Mouse (Mus musculus) MEL (cell line): Measurements from ENCODE around the gene Fryl. TPM values are rescaled to one million over a fixed set of nuclear protein-coding genes. Genes with fewer than 3 reads are reported as not detected.

Experiments used
- DNase-seq: peaks from one replicate; pipeline ENCODE4 v3.0.0; 2011; ENCODE audit warnings: low read depth, low spot score
- H3K27ac ChIP-seq: 2 replicates; pipeline ENCODE4 v1.5.1; 2012; ENCODE audit warnings: low read depth, mild to moderate bottlenecking, control low read depth, low read length, moderate library complexity; ENCODE audit not compliant: control insufficient read depth
- H3K27me3 ChIP-seq, 2 experiments: fragments of 150-350 bp in 1 of 2; sonication (generic) in 1 of 2; 2 replicates each; pipeline ENCODE4 v1.6.1; 2012; ENCODE audit warnings: low read length in 2 of 2, mild to moderate bottlenecking in 2 of 2, improper control_type of control experiment in 1 of 2, moderate library complexity in 1 of 2; ENCODE audit not compliant: insufficient read depth in 2 of 2, control insufficient read depth in 1 of 2
- H3K36me3 ChIP-seq, 2 experiments: 2 replicates each; pipeline ENCODE4 v1.6.1; 2012 to 2014; ENCODE audit warnings: low read length in 2 of 2, improper control_type of control experiment in 1 of 2, inconsistent platforms in 1 of 2, mild to moderate bottlenecking in 1 of 2; ENCODE audit not compliant: insufficient read depth in 2 of 2, control insufficient read depth in 1 of 2
- H3K4me1 ChIP-seq, 2 experiments: fragments of 150-350 bp in 1 of 2; sonication (generic) in 1 of 2; 2 replicates each; pipeline ENCODE4 v1.6.1; 2012; ENCODE audit warnings: low read length in 2 of 2, improper control_type of control experiment in 1 of 2, mild to moderate bottlenecking in 1 of 2; ENCODE audit not compliant: insufficient read depth in 2 of 2, control insufficient read depth in 1 of 2
- H3K4me3 ChIP-seq, 2 experiments: fragments of 150-350 bp in 1 of 2; sonication (generic) in 1 of 2; 2 replicates each; pipeline ENCODE4 v1.5.1; 2012; ENCODE audit warnings: low read depth in 2 of 2, low read length in 2 of 2, mild to moderate bottlenecking in 2 of 2, moderate library complexity in 2 of 2, control low read depth in 1 of 2, improper control_type of control experiment in 1 of 2; ENCODE audit not compliant: control insufficient read depth in 1 of 2, insufficient read depth in 1 of 2
- H3K79me2 ChIP-seq: 2 replicates; pipeline ENCODE4 v1.6.1; 2012; ENCODE audit warnings: mild to moderate bottlenecking, low read length, moderate library complexity; ENCODE audit not compliant: control insufficient read depth, poor library complexity, insufficient read depth
- H3K9ac ChIP-seq: 2 replicates; pipeline ENCODE4 v1.6.1; 2012; ENCODE audit warnings: low read depth, mild to moderate bottlenecking, control low read depth, low read length, moderate library complexity; ENCODE audit not compliant: control insufficient read depth, poor library complexity, severe bottlenecking
- H3K9me3 ChIP-seq: fragments of 150-350 bp; sonication (generic); replicated peaks from 2 replicates; pipeline ENCODE4 v1.6.1; 2012; ENCODE audit warnings: mild to moderate bottlenecking, low read length, improper control_type of control experiment, moderate library complexity; ENCODE audit not compliant: insufficient read depth
- BHLHE40 ChIP-seq: IDR thresholded peaks from 2 replicates; pipeline ENCODE4 v1.6.1; 2012; ENCODE audit warnings: low read depth, mild to moderate bottlenecking, inconsistent platforms, low read length, improper control_type of control experiment, borderline replicate concordance
- CHD2 ChIP-seq: IDR thresholded peaks from 2 replicates; pipeline ENCODE4 v1.6.1; 2011; ENCODE audit warnings: low read length, improper control_type of control experiment
- CTCF ChIP-seq, 3 experiments: IDR thresholded peaks in 2 of 3; conservative IDR thresholded peaks in 1 of 3; 2 replicates each; pipeline ENCODE4 v1.5.1; 2011 to 2012; ENCODE audit warnings: low read length in 3 of 3, low read depth in 2 of 3, mild to moderate bottlenecking in 2 of 3, improper control_type of control experiment in 1 of 3, inconsistent platforms in 1 of 3, mixed read lengths in 1 of 3, moderate library complexity in 1 of 3; ENCODE audit not compliant: control insufficient read depth in 1 of 3, insufficient read depth in 1 of 3, poor library complexity in 1 of 3, severe bottlenecking in 1 of 3
- E2F4 ChIP-seq: IDR thresholded peaks from 2 replicates; pipeline ENCODE4 v1.6.1; 2011; ENCODE audit warnings: low read depth, low read length, improper control_type of control experiment, borderline replicate concordance
- ELF1 ChIP-seq: IDR thresholded peaks from 2 replicates; pipeline ENCODE4 v1.6.1; 2014; ENCODE audit warnings: low read depth, mild to moderate bottlenecking, inconsistent platforms, low read length, improper control_type of control experiment, moderate library complexity
- EP300 ChIP-seq, 2 experiments: IDR thresholded peaks; 2 replicates each; pipeline ENCODE4 v1.6.1; 2011; ENCODE audit warnings: improper control_type of control experiment in 2 of 2, low read length in 2 of 2, low read depth in 1 of 2, mild to moderate bottlenecking in 1 of 2
- KAT2A ChIP-seq: conservative IDR thresholded peaks from 2 replicates; pipeline ENCODE4 v1.6.1; 2012; ENCODE audit warnings: low read depth, low read length, improper control_type of control experiment, inconsistent platforms
- MAFK ChIP-seq: IDR thresholded peaks from 2 replicates; pipeline ENCODE4 v1.6.1; 2011; ENCODE audit warnings: low read depth, mild to moderate bottlenecking, low read length, improper control_type of control experiment, borderline replicate concordance
- MAZ ChIP-seq: IDR thresholded peaks from 2 replicates; pipeline ENCODE4 v1.6.1; 2012; ENCODE audit warnings: low read depth, mild to moderate bottlenecking, inconsistent platforms, low read length, improper control_type of control experiment
- MEF2A ChIP-seq: IDR thresholded peaks from 2 replicates; pipeline ENCODE4 v1.6.1; 2014; ENCODE audit warnings: low read depth, mild to moderate bottlenecking, inconsistent platforms, low read length, improper control_type of control experiment; ENCODE audit not compliant: poor library complexity, insufficient replicate concordance, severe bottlenecking; ENCODE audit errors: extremely low read depth
- MXI1 ChIP-seq: IDR thresholded peaks from 2 replicates; pipeline ENCODE4 v1.6.1; 2011; ENCODE audit warnings: mild to moderate bottlenecking, low read depth, low read length, improper control_type of control experiment
- MYB ChIP-seq: IDR thresholded peaks from 2 replicates; pipeline ENCODE4 v1.6.1; 2011; ENCODE audit warnings: mild to moderate bottlenecking, low read depth, low read length, improper control_type of control experiment
- MYC ChIP-seq: IDR thresholded peaks from 2 replicates; pipeline ENCODE4 v1.6.1; 2011; ENCODE audit warnings: low read depth, mild to moderate bottlenecking, low read length, improper control_type of control experiment, moderate library complexity
- NELFE ChIP-seq: IDR thresholded peaks from 2 replicates; pipeline ENCODE4 v1.6.1; 2011; ENCODE audit warnings: low read depth, low read length, improper control_type of control experiment
- POLR2AphosphoS2 ChIP-seq: IDR thresholded peaks from 2 replicates; pipeline ENCODE4 v1.6.1; 2011; ENCODE audit warnings: low read length, improper control_type of control experiment
- POLR2AphosphoS5 ChIP-seq: IDR thresholded peaks from 2 replicates; pipeline ENCODE4 v1.6.1; 2012; ENCODE audit warnings: low read depth, borderline replicate concordance, mild to moderate bottlenecking, inconsistent platforms, low read length, moderate library complexity, mixed read lengths
- RAD21 ChIP-seq: IDR thresholded peaks from 2 replicates; pipeline ENCODE4 v1.6.1; 2011; ENCODE audit warnings: mild to moderate bottlenecking, low read depth, low read length, improper control_type of control experiment
- RCOR1 ChIP-seq: IDR thresholded peaks from 2 replicates; pipeline ENCODE4 v1.6.1; 2012; ENCODE audit warnings: low read depth, mild to moderate bottlenecking, inconsistent platforms, low read length, improper control_type of control experiment
- SMC3 ChIP-seq: IDR thresholded peaks from 2 replicates; pipeline ENCODE4 v1.6.1; 2011; ENCODE audit warnings: low read depth, low read length, improper control_type of control experiment
- TBP ChIP-seq: IDR thresholded peaks from 2 replicates; pipeline ENCODE4 v1.8.0; 2011; ENCODE audit warnings: low read depth, low read length, improper control_type of control experiment
- TCF12 ChIP-seq: IDR thresholded peaks from 2 replicates; pipeline ENCODE4 v1.6.1; 2014; ENCODE audit warnings: low read depth, mild to moderate bottlenecking, inconsistent platforms, low read length, improper control_type of control experiment, moderate library complexity
- UBTF ChIP-seq: IDR thresholded peaks from 2 replicates; pipeline ENCODE4 v1.6.1; 2012; ENCODE audit warnings: low read depth, mild to moderate bottlenecking, inconsistent platforms, low read length, improper control_type of control experiment, moderate library complexity, borderline replicate concordance; ENCODE audit not compliant: insufficient read depth
- USF2 ChIP-seq, 2 experiments: IDR thresholded peaks; 2 replicates each; pipeline ENCODE4 v1.6.1; 2011 to 2012; ENCODE audit warnings: improper control_type of control experiment in 2 of 2, low read length in 2 of 2, borderline replicate concordance in 1 of 2, inconsistent platforms in 1 of 2, low read depth in 1 of 2, mild to moderate bottlenecking in 1 of 2; ENCODE audit not compliant: insufficient read depth in 1 of 2
- ZC3H11A ChIP-seq: IDR thresholded peaks from 2 replicates; pipeline ENCODE4 v1.6.1; 2012; ENCODE audit warnings: low read depth, mild to moderate bottlenecking, inconsistent platforms, low read length, improper control_type of control experiment
- ZKSCAN1 ChIP-seq: IDR thresholded peaks from 2 replicates; pipeline ENCODE4 v1.6.1; 2012; ENCODE audit warnings: low read depth, mild to moderate bottlenecking, inconsistent platforms, low read length, improper control_type of control experiment, moderate library complexity
- ZMIZ1 ChIP-seq: IDR thresholded peaks from 2 replicates; pipeline ENCODE4 v1.6.1; 2012; ENCODE audit warnings: low read depth, mild to moderate bottlenecking, inconsistent platforms, low read length, improper control_type of control experiment, moderate library complexity
- ZNF384 ChIP-seq: IDR thresholded peaks from 2 replicates; pipeline ENCODE4 v1.6.1; 2012; ENCODE audit warnings: low read depth, mild to moderate bottlenecking, inconsistent platforms, low read length, improper control_type of control experiment
- polyA plus RNA-seq, 2 experiments: library from polyadenylated mRNA; stranded (reverse) in 1 of 2; unstranded in 1 of 2; fragments of >175 nt in 1 of 2; fragments of >200 nt in 1 of 2; gene quantifications; 2 replicates each; pipeline versions ENCODE4 v1.2.1 to v1.2.4; 2012; ENCODE audit warnings: low replicate concordance in 2 of 2, low read depth in 1 of 2; ENCODE audit not compliant: insufficient read length in 2 of 2, insufficient read depth in 1 of 2, missing spikeins in 1 of 2
- total RNA-seq: library from RNA; depleted of rRNA; stranded (reverse); fragments of 300-350 nt; gene quantifications from 2 replicates; pipeline ENCODE4 v1.2.3, GENCODE M21; 2012

The Fryl gene
- total and polyA plus RNA-seq, 3 experiments, result 18.8 to 188 (median 39.7) TPM

GRCm38 (mm10) chr5:73200387-73201384 lies 55.7 kb downstream of the Fryl start:
- TF ChIP-seq UBTF (no peak), POLR2AphosphoS5 (no peak), MYB (no peak), ELF1 (no peak), ZC3H11A (no peak), TCF12 (no peak), RAD21 (no peak), CTCF (IDR thresholded peaks at IDR 0.05 in 2 of 3, conservative IDR thresholded peaks at IDR 0.05 in 1 of 3; ENCODE audit: control insufficient read depth in 1 of 3, insufficient read depth in 1 of 3, low read depth in 2 of 3, low read length in 3 of 3, poor library complexity in 1 of 3, severe bottlenecking in 1 of 3) (no peak), POLR2AphosphoS2 (no peak), EP300 (IDR thresholded peaks at IDR 0.05; ENCODE audit: low read depth in 1 of 2, low read length in 2 of 2) (no peak), ZMIZ1 (no peak), RCOR1 (no peak), CHD2 (no peak), MEF2A (no peak)
- TF ChIP-seq, all 39 proteins: peak for 0
- H3K9ac ChIP-seq, result no peak overlapping the region
- H3K4me1 ChIP-seq, result peaks cover 5 to 8% of the 10 kb centered on the region in 2 experiments; a peak in 3 of 4 replicates
- H3K27me3 ChIP-seq, result no peaks in the 10 kb centered on the region
- no peaks in the 10 kb centered on the region for H3K9me3 ChIP-seq
- no peak overlapping the region for H3K27ac ChIP-seq
- no peak overlapping the region for H3K4me3 ChIP-seq
- DNase-seq, result no peak
- peaks cover 0 to 7% of the 10 kb centered on the region in 2 experiments; a peak in 3 of 4 replicates for H3K36me3 ChIP-seq
- no peaks in the 10 kb centered on the region for H3K79me2 ChIP-seq

DNA sequence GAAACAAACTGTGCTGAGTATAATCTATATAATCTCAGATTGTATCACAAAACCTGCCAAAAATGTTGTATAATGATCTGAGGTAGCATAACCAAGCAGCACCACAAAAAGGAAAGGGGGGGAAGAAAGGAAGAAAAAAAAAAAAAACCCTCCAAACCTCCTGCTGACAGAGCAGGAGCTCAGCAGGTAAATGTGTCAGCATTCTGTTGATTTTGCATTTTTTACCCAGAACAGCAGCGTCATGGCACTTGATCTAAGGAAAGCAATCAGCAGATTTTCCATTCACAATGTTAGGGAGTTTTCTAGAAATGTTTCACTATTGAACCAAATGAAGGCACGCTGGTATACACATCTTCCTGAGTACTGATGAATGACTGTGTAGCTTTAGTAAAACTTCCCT lies 56.8 kb downstream of the Fryl start:
- peaks cover 4 to 11% of the 10 kb centered on the region in 2 experiments; a peak in 3 of 4 replicates for H3K4me1 ChIP-seq

More for the DNA sequence above, 56.8 kb downstream of the Fryl start:
- Histone ChIP-seq H3K36me3 (peaks cover 0 to 8% of the 10 kb centered on the region in 2 experiments; a peak in 3 of 4 replicates), H3K9ac (no peak overlapping the region), H3K9me3 (no peaks in the 10 kb centered on the region), H3K27ac (no peak overlapping the region), H3K27me3 (no peaks in the 10 kb centered on the region), H3K79me2 (no peaks in the 10 kb centered on the region), H3K4me3 (no peak overlapping the region)
- TF ChIP-seq TBP (no peak), ZC3H11A (no peak), ZMIZ1 (no peak), RAD21 (no peak), USF2 (IDR thresholded peaks at IDR 0.05; ENCODE audit: borderline replicate concordance in 1 of 2, insufficient read depth in 1 of 2, low read depth in 1 of 2, low read length in 2 of 2) (no peak), MXI1 (no peak), E2F4 (no peak), BHLHE40 (no peak), SMC3 (no peak), NELFE (no peak), KAT2A (no peak), ZNF384 (no peak), ZKSCAN1 (no peak), MYC (no peak), TCF12 (no peak), MAFK (no peak), CTCF (IDR thresholded peaks at IDR 0.05 in 2 of 3, conservative IDR thresholded peaks at IDR 0.05 in 1 of 3; ENCODE audit: control insufficient read depth in 1 of 3, insufficient read depth in 1 of 3, low read depth in 2 of 3, low read length in 3 of 3, poor library complexity in 1 of 3, severe bottlenecking in 1 of 3) (no peak), RCOR1 (no peak), MAZ (no peak)
- no peak for DNase-seq
